Mouse (Mus musculus): ENCODE measurements around the gene Sema6d. TPM values are rescaled to one million over a fixed set of nuclear protein-coding genes. Genes with fewer than 3 reads are reported as not detected.

The Sema6d gene
- total RNA-seq, 2 experiments from 2014 or later, result 16.4 to 23.7 TPM

DNA sequence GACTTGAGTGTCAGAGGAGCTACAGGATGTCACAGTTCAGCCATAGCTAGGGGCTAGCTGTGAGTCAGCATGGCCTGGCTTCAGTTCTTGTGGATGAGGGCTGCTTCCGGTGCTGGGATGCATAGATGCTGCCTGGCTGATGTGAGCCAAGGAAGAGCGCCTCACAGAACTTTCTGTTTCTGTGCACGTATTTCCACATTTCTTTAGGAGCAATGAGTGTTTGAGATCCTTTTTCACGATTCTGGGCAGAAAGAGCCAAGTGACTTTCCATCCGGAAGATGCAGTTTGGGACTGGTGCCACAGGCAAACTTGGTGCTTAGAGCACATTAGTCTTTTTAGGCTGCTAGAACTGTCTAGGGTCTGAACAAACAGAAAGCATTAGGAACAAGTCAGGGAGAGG is 561.4 kb downstream of the Sema6d start:
- peak; percentile 32 for DNase-seq

DNA sequence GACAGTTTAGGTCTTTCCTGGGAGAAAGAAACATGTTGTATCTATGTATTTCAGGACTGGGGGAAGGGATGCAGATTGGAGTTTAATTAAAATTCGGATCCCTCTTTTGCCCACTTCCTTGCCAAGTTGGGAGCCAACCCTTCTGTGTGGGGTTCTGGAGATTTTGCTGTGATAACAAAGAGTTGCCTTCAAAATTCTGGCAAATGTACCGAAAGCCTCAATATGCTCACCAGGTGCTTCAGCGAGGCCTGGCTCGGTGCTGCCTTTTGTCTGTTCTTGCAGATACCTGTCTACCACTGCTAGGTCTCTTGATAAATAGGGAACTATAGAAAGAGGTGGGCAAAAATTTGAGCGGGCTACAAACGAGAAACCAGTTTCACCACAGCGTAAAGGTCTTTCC is 563.4 kb downstream of the Sema6d start:
- no peak for DNase-seq

DNA sequence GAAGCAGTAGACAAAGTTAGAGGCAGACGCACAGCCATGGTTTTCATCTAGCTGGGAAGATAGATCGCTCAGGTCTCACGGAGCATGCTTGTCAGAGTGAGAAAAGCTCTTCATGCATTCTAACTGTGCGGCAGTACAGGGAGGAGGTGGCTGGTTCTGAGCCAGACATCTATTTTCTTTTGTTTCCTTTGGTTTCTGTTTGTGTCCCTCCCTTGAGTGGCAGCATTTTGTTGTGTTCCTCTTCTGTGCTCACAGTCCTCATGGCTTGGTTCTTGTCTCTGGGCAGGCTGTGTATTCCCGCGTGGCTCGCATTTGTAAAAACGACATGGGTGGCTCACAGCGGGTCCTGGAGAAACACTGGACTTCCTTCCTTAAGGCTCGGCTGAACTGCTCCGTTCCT is 567.6 kb downstream of the Sema6d start:
- DNase-seq, result no peak

DNA sequence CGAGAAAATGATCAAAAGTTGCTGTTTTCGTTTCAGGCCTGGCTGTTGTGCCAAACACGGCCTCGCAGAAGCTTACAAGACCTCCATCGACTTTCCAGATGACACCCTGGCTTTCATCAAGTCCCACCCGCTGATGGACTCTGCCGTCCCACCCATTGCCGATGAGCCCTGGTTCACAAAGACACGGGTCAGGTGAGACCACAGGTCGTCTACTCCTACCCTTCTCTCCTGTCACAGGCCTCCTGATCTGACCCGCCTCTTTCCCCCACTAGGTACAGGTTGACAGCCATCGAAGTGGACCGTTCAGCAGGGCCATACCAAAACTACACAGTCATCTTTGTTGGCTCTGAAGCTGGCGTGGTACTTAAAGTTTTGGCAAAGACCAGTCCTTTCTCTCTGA is 568.6 kb downstream of the Sema6d start:
- no peak for DNase-seq

DNA sequence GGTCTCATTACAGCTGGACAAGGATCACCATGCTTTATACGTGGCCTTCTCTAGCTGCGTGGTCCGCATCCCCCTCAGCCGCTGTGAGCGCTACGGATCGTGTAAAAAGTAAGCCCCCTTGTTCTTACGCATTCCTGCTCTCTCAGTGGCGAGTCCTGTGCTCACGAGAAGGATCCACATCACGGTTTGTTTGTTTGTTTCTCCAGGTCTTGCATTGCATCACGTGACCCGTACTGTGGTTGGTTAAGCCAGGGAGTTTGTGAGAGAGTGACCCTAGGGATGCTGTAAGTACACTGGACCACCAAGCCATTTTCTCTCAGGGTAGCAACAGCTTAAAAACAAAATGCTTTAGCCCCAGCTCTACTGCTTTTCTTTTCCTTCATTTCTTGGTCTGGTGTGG is 569.8 kb downstream of the Sema6d start:
- no peak for DNase-seq

DNA sequence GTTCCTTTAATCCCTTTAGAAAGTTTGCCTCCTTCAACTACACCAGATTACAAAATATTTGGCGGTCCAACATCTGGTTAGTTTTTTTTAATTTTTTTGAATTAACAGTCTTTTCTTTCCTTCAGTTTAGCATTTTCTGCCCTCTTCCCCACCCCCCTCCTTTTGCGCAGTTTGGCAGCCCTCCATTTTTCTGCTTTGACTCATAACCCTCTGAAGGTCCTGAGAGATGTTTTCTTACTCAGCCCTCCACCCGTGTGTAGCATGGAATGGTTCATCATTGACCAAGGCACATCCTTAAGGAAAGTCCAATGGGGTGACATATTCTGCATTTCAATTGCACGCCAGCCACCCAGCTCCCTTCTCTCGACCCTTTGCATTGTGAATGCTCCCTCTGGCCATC is 570.9 kb downstream of the Sema6d start:
- DNase-seq, result no peak

DNA sequence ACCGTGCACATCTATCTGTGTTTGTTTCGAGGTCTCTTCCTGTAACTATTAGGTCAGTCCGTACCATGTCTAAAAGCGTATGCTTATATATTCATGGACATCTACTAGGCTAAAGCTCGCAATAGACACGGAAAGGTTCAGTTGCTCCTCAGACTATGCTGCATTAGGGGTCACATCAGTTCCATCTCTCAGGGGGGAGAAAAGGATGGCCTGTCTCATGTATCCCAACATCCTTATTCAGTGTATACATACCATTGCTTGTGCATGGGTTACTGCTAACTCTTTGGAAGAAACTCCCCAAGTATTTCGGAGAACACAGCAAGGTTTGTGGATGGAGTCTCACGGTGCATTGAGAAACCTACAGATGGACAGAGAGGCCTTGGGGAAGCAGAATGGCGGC is 571.5 kb downstream of the Sema6d start:
- no peak for DNase-seq

DNA sequence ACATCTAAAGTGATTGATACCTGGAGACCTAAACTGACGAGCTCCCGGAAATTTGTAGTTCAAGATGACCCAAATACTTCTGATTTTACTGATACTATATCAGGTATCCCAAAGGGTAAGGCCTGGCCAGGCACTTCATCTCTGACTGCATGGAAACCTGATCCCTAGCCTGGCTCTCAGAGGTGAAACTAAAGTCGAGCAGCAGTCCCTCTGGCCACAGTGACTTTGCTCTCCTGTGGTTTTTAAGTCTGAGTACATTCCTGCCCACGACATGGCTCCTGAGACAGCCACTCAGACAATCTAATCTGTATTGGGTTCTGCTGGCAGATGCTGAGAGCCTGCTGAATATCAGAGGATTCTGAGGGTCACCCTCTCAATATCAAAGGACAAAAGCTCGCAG is 572.5 kb downstream of the Sema6d start:
- DNase-seq, result no peak

DNA sequence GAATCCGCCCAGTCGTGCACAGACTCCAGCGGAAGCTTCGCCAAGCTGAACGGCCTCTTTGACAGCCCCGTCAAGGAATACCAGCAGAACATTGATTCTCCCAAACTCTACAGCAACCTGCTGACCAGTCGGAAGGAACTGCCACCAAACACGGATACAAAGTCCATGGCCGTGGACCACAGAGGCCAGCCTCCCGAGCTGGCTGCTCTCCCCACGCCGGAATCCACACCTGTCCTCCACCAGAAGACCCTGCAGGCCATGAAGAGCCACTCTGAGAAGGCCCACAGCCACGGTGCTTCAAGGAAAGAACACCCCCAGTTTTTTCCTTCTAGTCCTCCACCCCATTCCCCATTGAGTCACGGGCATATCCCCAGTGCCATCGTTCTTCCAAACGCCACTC is 574.4 kb downstream of the Sema6d start:
- DNase-seq, result no peak

DNA sequence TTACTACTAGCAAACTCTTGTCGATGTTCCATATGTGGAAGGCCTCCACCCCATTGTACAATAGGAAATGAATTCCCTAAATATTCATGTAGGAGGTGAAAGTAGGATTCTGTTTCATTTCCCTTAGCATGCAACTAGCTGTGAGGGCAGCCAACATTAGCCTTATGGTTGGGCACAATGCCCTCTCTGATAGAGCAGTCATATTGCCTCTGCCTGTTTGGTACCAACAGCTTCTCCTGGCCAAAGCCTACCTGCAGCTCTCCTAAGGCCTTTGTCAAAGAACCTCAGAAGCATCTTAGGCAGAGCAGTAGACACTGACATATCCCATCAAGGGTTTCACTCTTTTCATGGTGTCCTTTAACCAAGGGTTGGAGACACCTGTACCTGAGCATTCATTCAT is 578.7 kb downstream of the Sema6d start:
- no peak for DNase-seq

DNA sequence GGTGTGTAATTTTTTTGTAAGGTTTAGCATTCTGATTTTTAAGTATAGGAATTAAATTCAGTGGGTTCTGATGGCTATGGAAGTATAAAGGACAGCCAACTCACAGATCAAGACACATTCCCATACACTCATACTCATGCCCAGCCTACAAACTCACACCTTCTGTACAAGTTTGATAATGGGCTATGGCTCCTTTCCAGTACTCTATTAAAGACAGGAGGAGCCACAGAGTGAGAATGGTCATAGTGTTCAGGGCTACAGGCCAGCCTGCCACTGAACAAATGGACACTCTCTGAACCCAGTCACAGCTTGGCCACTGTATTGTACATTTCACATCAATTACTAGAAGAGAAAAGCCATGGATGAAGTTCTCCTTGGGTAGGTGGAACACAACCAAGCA is 583.3 kb downstream of the Sema6d start:
- DNase-seq, result no peak

DNA sequence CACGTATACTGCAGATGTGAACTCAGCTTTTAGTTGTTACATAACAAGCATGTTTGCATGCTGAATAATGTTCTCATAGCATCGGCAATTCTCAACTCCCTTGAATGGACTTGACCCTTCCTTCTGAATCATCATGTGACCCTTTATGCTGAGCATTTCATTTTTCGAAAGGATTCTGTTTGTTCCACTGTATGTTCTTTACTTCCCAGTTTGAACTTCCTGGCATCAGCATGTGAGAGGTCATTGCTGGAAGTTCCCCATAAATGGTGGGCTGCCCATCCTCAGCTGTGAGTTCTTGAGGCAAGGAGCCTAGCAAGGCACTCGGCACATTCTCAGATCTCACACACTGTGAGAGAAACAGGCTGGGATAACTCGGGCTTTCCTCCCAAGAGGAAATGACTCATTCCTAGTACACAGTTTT is 594.7 kb downstream of the Sema6d start:
- DNase-seq, result no peak

DNA sequence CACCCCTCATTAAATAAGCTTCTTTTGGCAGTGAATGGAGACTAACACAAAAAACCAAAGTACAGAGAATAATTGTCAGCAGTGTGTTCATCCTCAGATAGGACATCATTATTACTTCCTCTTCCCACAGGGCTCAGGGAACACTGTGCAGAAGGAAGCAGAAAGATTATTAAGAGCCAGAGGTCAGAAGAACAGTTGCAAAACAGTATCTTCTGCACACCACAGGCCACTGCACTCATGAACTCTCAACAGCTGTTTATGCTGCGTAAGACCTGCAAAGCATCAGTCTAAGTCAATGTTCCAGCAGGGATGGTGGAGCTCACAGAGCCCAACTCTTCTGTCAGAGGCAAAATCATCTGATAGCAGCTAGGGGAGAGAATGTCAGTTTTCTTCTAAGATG is 600.6 kb downstream of the Sema6d start:
- no peak for DNase-seq

DNA sequence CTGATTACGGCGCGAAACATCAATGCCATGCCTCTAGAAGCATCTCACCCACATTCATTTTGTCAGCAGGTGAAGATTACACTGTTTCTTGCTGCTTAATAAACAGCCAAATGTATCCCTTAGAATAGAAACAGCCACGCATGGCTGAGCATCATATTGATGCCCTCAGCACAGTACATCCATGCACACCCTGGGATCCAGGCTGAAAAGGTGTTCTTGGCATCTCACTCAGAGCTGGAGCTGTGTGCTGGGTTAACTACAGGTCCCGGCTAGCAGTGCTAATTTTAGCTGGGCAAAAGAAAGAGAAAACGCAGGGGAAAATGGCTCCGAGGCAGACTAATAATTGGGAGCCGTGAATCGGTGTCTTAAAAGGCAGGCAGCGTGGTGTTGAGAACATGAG is 612.9 kb downstream of the Sema6d start:
- DNase-seq, result no peak

DNA sequence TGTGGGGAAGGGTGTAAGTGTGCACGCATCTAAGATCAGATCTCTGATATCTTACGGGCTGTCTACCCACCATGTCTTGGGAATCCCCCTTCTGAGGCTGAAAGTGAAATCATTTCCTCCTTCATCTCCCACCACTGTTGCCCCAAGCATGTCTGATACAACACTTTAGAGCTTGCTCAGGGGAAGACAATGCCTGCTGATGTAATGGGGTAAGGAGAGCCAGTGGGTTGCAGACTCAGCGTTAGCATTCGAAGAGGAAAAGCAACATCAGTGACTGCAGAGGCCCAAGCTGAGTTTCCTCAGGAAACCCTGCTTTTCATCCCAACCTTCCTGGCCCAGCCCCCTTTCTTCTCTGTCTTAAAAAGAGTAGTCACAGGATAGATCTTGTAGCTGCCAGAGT is 615.2 kb downstream of the Sema6d start:
- no peak for DNase-seq

DNA sequence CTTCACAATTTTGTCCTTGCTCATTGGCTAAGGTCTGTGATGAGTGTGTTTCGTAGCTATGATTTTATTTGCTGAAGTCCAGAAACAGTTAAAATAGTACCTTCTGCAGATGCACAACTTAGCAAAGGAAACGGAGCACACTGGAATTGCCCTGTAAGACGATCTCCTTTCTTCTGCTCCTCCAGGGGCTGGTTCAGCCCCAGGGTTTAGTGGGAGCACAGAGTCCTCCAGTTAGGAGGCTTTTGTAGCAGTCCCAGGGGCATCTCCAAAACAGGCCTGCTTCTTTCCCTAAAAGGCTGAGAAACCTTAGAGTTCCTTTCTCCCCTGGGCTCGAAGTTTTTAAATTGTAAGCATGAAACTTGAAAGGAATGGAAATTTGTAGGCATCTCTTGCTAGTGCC is 616.0 kb downstream of the Sema6d start:
- no peak for DNase-seq

DNA sequence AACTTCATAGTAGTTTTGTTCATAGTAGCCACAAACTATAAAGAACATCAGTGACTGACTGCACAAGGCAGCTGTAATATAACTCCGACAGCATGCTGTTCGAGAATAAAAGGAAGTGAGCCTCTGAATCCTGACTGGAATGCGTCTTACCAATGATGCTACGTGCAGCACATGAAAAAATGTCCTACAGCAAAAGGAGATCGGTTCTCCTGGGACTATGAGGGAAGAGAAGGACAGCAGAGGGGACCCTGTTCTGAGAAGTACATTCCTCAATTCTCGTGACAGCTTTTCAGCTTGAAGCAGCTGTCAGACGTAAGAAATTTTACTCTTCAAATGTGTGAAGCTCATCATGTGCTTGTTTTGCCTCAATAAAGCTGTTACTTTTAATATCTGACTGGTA is 617.1 kb downstream of the Sema6d start:
- DNase-seq, result no peak

Measured in gastrocnemius, postnatal 10 days (tissue).